Mouse (Mus musculus): ENCODE data around the gene Klf3. TPM values are rescaled to one million over a fixed set of nuclear protein-coding genes. Genes with fewer than 3 reads are reported as not detected.
A peak's percentile ranks its signal among the peaks of the same experiment; 100 is the strongest.

Klf3 gene
- polyA plus RNA-seq, 1 experiment from 2014 or later = 53.6 TPM

GRCm38 (mm10) chr5:64808106-64809010 is 5.2 kb downstream of the Klf3 start:
- in situ Hi-C loops (cut with MboI; ENCODE audit: low pct_unique_long_range_greater_than_20kb) = no loop called here
- ATAC-seq (no peak), DNase-seq (ENCODE audit: low read depth, low spot score) (no peak)

GRCm38 (mm10) chr5:64809257-64809656 is 6.1 kb downstream of the Klf3 start:
- ATAC-seq (no peak), DNase-seq (ENCODE audit: low read depth, low spot score) (no peak)
- TF ChIP-seq CTCF (IDR thresholded peaks at IDR 0.05) = no peak
- no peaks in the 10 kb centered on the region for H3K27me3 ChIP-seq
- ChIA-PET POLR2A (interaction anchor here (1.0 to 1.7 kb wide), 3 partner anchors 230 to 303 kb away, joined by 3 to 4 read pairs (median 3); no protein-coding TSS in a partner anchor), CTCF (no interaction called here)
- in situ Hi-C loops (cut with MboI; ENCODE audit: low pct_unique_long_range_greater_than_20kb) = no loop called here

More at GRCm38 (mm10) chr5:64808106-64809010, 5.2 kb downstream of the Klf3 start:
- POLR2A ChIA-PET = no interaction called here
- no peak for TF ChIP-seq CTCF (IDR thresholded peaks at IDR 0.05)
- CTCF ChIA-PET = interaction anchor here (0.9 to 3.5 kb wide), 2 partner anchors 68 to 303 kb away, joined by 3 to 13 read pairs; no protein-coding TSS in a partner anchor
- no peaks in the 10 kb centered on the region for H3K27me3 ChIP-seq

- ATAC-seq (no peak), DNase-seq (ENCODE audit: low read depth, low spot score) (no peak)
- TF ChIP-seq CTCF (IDR thresholded peaks at IDR 0.05) = no peak
- CTCF ChIA-PET = interaction anchor here (1.1 kb wide), 1 partner anchor 230 kb away, joined by 3 read pairs; no protein-coding TSS in a partner anchor
- H3K27me3 ChIP-seq = no peaks in the 10 kb centered on the region
- POLR2A ChIA-PET = interaction anchor here (0.6 to 1.7 kb wide), 5 partner anchors 67 to 303 kb away, joined by 3 to 4 read pairs (median 3); no protein-coding TSS in a partner anchor
- in situ Hi-C loops (cut with MboI; ENCODE audit: low pct_unique_long_range_greater_than_20kb) = loop anchor here (5.0 kb wide), 3 partner anchors 303 to 523 kb away; no protein-coding TSS in a partner anchor
Observed at GRCm38 (mm10) chr5:64809864-64810263, 6.7 kb downstream of the Klf3 start.

GRCm38 (mm10) chr5:64810860-64811499 is 7.8 kb downstream of the Klf3 start:
- H3K27me3 ChIP-seq = no peaks in the 10 kb centered on the region
- TF ChIP-seq CTCF (IDR thresholded peaks at IDR 0.05) = no peak
- ATAC-seq (no peak), DNase-seq (ENCODE audit: low read depth, low spot score) (no peak)
- POLR2A ChIA-PET = interaction anchor here (0.6 to 4.1 kb wide), 7 partner anchors 66 to 523 kb away, joined by 3 to 26 read pairs (median 4); no protein-coding TSS in a partner anchor
- in situ Hi-C loops (cut with MboI; ENCODE audit: low pct_unique_long_range_greater_than_20kb) = loop anchor here (5.0 kb wide), 3 partner anchors 304 to 524 kb away; no protein-coding TSS in a partner anchor
- CTCF ChIA-PET = interaction anchor here (0.9 to 3.9 kb wide), 4 partner anchors 56 to 333 kb away, joined by 3 to 29 read pairs (median 4); no protein-coding TSS in a partner anchor

GRCm38 (mm10) chr5:64811500-64812123 is 8.4 kb downstream of the Klf3 start:
- POLR2A ChIA-PET = interaction anchor here (0.6 to 4.1 kb wide), 8 partner anchors 55 to 524 kb away, joined by 3 to 26 read pairs (median 6); no protein-coding TSS in a partner anchor
- H3K27me3 ChIP-seq = no peaks in the 10 kb centered on the region
- no peak for DNase-seq (ENCODE audit: low read depth, low spot score)
- peak; percentile 14 for ATAC-seq
- CTCF ChIA-PET = interaction anchor here (0.9 to 3.9 kb wide), 8 partner anchors 55 to 523 kb away, joined by 3 to 30 read pairs (median 13); no protein-coding TSS in a partner anchor
- in situ Hi-C loops (cut with MboI; ENCODE audit: low pct_unique_long_range_greater_than_20kb) = loop anchor here (5.0 kb wide), 3 partner anchors 304 to 524 kb away; no protein-coding TSS in a partner anchor
- TF ChIP-seq CTCF (IDR thresholded peaks at IDR 0.05) = no peak

- CTCF ChIA-PET = interaction anchor here (0.9 to 3.9 kb wide), 25 partner anchors 7 to 525 kb away, joined by 3 to 30 read pairs (median 8); no protein-coding TSS in a partner anchor
- peak; percentile 29 for ATAC-seq
- POLR2A ChIA-PET = interaction anchor here (0.7 to 4.1 kb wide), 10 partner anchors 12 to 427 kb away, joined by 3 to 26 read pairs (median 6); no protein-coding TSS in a partner anchor
Observed at GRCm38 (mm10) chr5:64812124-64812982, 9.2 kb downstream of the Klf3 start.

GRCm38 (mm10) chr5:64812983-64813304 is 9.8 kb downstream of the Klf3 start:
- in situ Hi-C loops (cut with MboI; ENCODE audit: low pct_unique_long_range_greater_than_20kb) = loop anchor here (5.0 kb wide), 3 partner anchors 306 to 526 kb away; no protein-coding TSS in a partner anchor
- DNase-seq (ENCODE audit: low read depth, low spot score) = no peak
- TF ChIP-seq CTCF (IDR thresholded peaks at IDR 0.05) = no peak
- POLR2A ChIA-PET = interaction anchor here (0.7 to 4.1 kb wide), 12 partner anchors 13 to 478 kb away, joined by 3 to 26 read pairs (median 6); no protein-coding TSS in a partner anchor
- H3K27me3 ChIP-seq = no peaks in the 10 kb centered on the region
- CTCF ChIA-PET = interaction anchor here (0.6 to 3.9 kb wide), 29 partner anchors 8 to 526 kb away, joined by 3 to 30 read pairs (median 7); no protein-coding TSS in a partner anchor
- no peak for ATAC-seq

More at GRCm38 (mm10) chr5:64812124-64812982, 9.2 kb downstream of the Klf3 start:
- no peak for DNase-seq (ENCODE audit: low read depth, low spot score)
- no peak for TF ChIP-seq CTCF (IDR thresholded peaks at IDR 0.05)
- no peaks in the 10 kb centered on the region for H3K27me3 ChIP-seq
- in situ Hi-C loops (cut with MboI; ENCODE audit: low pct_unique_long_range_greater_than_20kb) = loop anchor here (5.0 kb wide), 3 partner anchors 305 to 525 kb away; no protein-coding TSS in a partner anchor

- CTCF ChIA-PET = interaction anchor here (0.6 to 3.9 kb wide), 41 partner anchors 8 to 526 kb away, joined by 3 to 30 read pairs (median 5); no protein-coding TSS in a partner anchor
- no peaks in the 10 kb centered on the region for H3K27me3 ChIP-seq
- DNase-seq (ENCODE audit: low read depth, low spot score) (no peak), ATAC-seq (peak; percentile 23)
- POLR2A ChIA-PET = interaction anchor here (0.6 to 4.1 kb wide), 19 partner anchors 8 to 478 kb away, joined by 3 to 26 read pairs (median 4); no protein-coding TSS in a partner anchor
- in situ Hi-C loops (cut with MboI; ENCODE audit: low pct_unique_long_range_greater_than_20kb) = loop anchor here (5.0 kb wide), 3 partner anchors 306 to 526 kb away; no protein-coding TSS in a partner anchor
- TF ChIP-seq CTCF (IDR thresholded peaks at IDR 0.05) = peak; percentile 97
Observed at GRCm38 (mm10) chr5:64813361-64813760, 10.2 kb downstream of the Klf3 start.
